19 mouse cellular contexts compared by ENCODE assay signal in the genomic region with DNA sequence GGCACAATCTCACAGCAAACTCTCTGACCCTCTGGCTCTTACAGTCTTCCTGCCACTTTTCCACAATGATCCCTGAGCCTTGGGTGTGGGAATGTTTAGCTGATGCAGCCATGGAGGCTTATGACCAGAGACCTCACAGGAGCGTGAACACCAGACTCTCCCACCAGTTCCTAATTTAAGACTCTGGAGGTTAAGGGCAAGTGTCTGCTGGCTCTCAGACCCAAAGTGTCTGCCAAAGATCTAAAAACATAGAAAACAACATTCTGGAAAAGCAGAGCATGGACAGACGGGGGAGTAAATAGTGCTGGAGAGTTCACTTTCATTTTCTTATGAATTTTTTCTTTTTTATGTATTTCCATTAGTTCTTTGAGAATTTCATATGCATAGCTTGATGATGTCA.
DNase-seq lines count a peak whose midpoint lies in the region; ATAC-seq and TF ChIP-seq lines count a peak whose summit lies in the region.
"Had no signal": no experiment of that assay in that cellular context is flagged by ENCODE, and none has a peak within 500 bp of the region (broad histone marks: within the 10 kb centered on the region; RNA-seq: fewer than 3 reads in every experiment).

No protein-coding gene starts in this region.

- no peaks in the 10 kb centered on the region for H3K36me3 ChIP-seq in heart, embryonic 12.5 days
- H3K36me3 ChIP-seq in lung, postnatal 0 days (ENCODE audit: insufficient read depth, low read length), result no peaks in the 10 kb centered on the region
- H3K36me3 ChIP-seq: embryonic facial prominence, embryonic 12.5 days; limb, embryonic 12.5 days; liver, embryonic 15.5 days; neural tube, embryonic 15.5 days had no signal

- no peak overlapping the region for H3K4me3 ChIP-seq in heart, embryonic 12.5 days
- no peak overlapping the region for H3K4me3 ChIP-seq in lung, postnatal 0 days (ENCODE audit: low read depth, low read length)
- H3K4me3 ChIP-seq: embryonic facial prominence, embryonic 12.5 days; heart, adult 2 months; limb, embryonic 12.5 days; liver, embryonic 15.5 days; myocyte; neural tube, embryonic 15.5 days had no signal

- no peak overlapping the region for H3K9ac ChIP-seq in heart, embryonic 12.5 days
- H3K9ac ChIP-seq in lung, postnatal 0 days (replicated peaks; ENCODE audit: low read depth), result no peak overlapping the region
- H3K9ac ChIP-seq: embryonic facial prominence, embryonic 12.5 days; forebrain, postnatal 0 days; limb, embryonic 12.5 days; liver, embryonic 15.5 days; neural tube, embryonic 15.5 days had no signal

- no peak for TF ChIP-seq EP300 in lung, postnatal 0 days (IDR thresholded peaks at IDR 0.05)

- H3K4me2 ChIP-seq in heart, embryonic 12.5 days, result no peak overlapping the region
- H3K4me2 ChIP-seq in lung, postnatal 0 days (replicated peaks; ENCODE audit: low read depth, low read length), result no peak overlapping the region
- H3K4me2 ChIP-seq: embryonic facial prominence, embryonic 12.5 days; limb, embryonic 12.5 days; liver, embryonic 15.5 days; neural tube, embryonic 15.5 days had no signal

- peaks cover 4% of the 10 kb centered on the region; the same call in 1 of the 2 replicates for H3K9me3 ChIP-seq in heart, embryonic 12.5 days (replicated peaks)
- H3K9me3 ChIP-seq in lung, postnatal 0 days (ENCODE audit: low read length), result no peaks in the 10 kb centered on the region
- H3K9me3 ChIP-seq: embryonic facial prominence, embryonic 12.5 days; limb, embryonic 12.5 days; liver, embryonic 15.5 days; neural tube, embryonic 15.5 days had no signal

- no peak for ATAC-seq in heart, embryonic 12.5 days (ENCODE audit: insufficient number of reproducible peaks, low FRiP score)
- no peak for ATAC-seq in lung, postnatal 0 days
- ATAC-seq: forebrain, postnatal 0 days had no signal

- H3K27me3 ChIP-seq in heart, embryonic 12.5 days (replicated peaks), result no peaks in the 10 kb centered on the region
- no peaks in the 10 kb centered on the region for H3K27me3 ChIP-seq in lung, postnatal 0 days (replicated peaks; ENCODE audit: insufficient read depth, low read length)
- H3K27me3 ChIP-seq: embryonic facial prominence, embryonic 12.5 days; limb, embryonic 12.5 days; liver, embryonic 15.5 days; neural tube, embryonic 15.5 days had no signal

- no peak overlapping the region for H3K27ac ChIP-seq in heart, embryonic 12.5 days (ENCODE audit: poor library complexity, severe bottlenecking)
- no peak overlapping the region for H3K27ac ChIP-seq in lung, postnatal 0 days (ENCODE audit: low read length)
- H3K27ac ChIP-seq: embryonic facial prominence, embryonic 12.5 days; heart, adult 2 months; limb, embryonic 12.5 days; liver, embryonic 15.5 days; neural tube, embryonic 15.5 days had no signal

- 74% methylated on average over 2 of the region's 2 CpGs for WGBS in heart, embryonic 12.5 days
- WGBS in lung, postnatal 0 days, result 43% methylated on average over 2 of the region's 2 CpGs

- no peak for TF ChIP-seq CTCF in lung, postnatal 0 days (IDR thresholded peaks at IDR 0.05)

- peak; percentile 19 to 26 for DNase-seq in heart, adult 18-20 months
- peak; percentile 43 for DNase-seq in lung, postnatal 0 days (ENCODE audit: low spot score)
- no peak for DNase-seq in lung, adult 18-20 months
- DNase-seq in kidney, adult 9 months, result peak; percentile 21
- peak; percentile 49 for DNase-seq in lung, postnatal 10 days
- no peak for DNase-seq in cerebellum, adult 18-20 months
- DNase-seq in cerebellum, postnatal 10 days, result no peak
- DNase-seq: adrenal gland, postnatal 14 days; cerebellum, adult 2 months; forebrain, postnatal 0 days; midbrain, embryonic 14.5 days; right cerebral cortex, adult 18-20 months had no signal

- H3K4me1 ChIP-seq in heart, embryonic 12.5 days (replicated peaks), result no peaks in the 10 kb centered on the region
- H3K4me1 ChIP-seq in lung, postnatal 0 days (ENCODE audit: insufficient read depth, low read depth, low read length), result no peaks in the 10 kb centered on the region
- H3K4me1 ChIP-seq: embryonic facial prominence, embryonic 12.5 days; limb, embryonic 12.5 days; liver, embryonic 15.5 days had no signal

Comparison
In these comparisons a context has a peak if more than half of its experiments do, and no peak if none do; other contexts are left out.
1. DNase-seq: peak in heart, adult 18-20 months (2 of 2), lung, postnatal 0 days (single experiment), kidney, adult 9 months (single experiment) and lung, postnatal 10 days (single experiment); none in lung, adult 18-20 months (0 of 2), cerebellum, adult 18-20 months (0 of 2) and cerebellum, postnatal 10 days (0 of 2).